Mouse (Mus musculus): ENCODE data around the gene Cyp2d11. TPM values are rescaled to one million over a fixed set of nuclear protein-coding genes. Genes with fewer than 3 reads are reported as not detected.

Gene Cyp2d11
- polyA plus RNA-seq, 1 experiment from 2014 or later, result not detected

Small RNAs within 50 kb of the gene (microRNA-seq; reads per million reads assigned to microRNA genes)
- gene Gm25990 (not detected), gene Gm27331 (not detected), gene Mir7684 (not detected)

Other genes with a start within 250 kb of the Cyp2d11 start
- 244 and 265 TPM in 2 replicates for gene Srebf2, start 246.8 kb downstream of the Cyp2d11 start, polyA plus RNA-seq (2016; fragmentation: Nextera tagmentation; extraction: Ambion mirVana)
- 0.90 and 2.4 TPM in 2 replicates for gene Shisa8, start 181.2 kb downstream of the Cyp2d11 start, polyA plus RNA-seq (2016; fragmentation: Nextera tagmentation; extraction: Ambion mirVana)
- 0.24 and 0.29 TPM in 2 replicates for gene Tnfrsf13c, start 169.7 kb downstream of the Cyp2d11 start, polyA plus RNA-seq (2016; fragmentation: Nextera tagmentation; extraction: Ambion mirVana)
- 81.3 and 86.4 TPM in 2 replicates for gene Cenpm, start 149.3 kb downstream of the Cyp2d11 start, polyA plus RNA-seq (2016; fragmentation: Nextera tagmentation; extraction: Ambion mirVana)
- gene 1500009C09Rik, start 141.6 kb downstream of the Cyp2d11 start, polyA plus RNA-seq (2016; fragmentation: Nextera tagmentation; extraction: Ambion mirVana), result 3.9 and 4.7 TPM in 2 replicates
- gene Sept3, start 119.1 kb downstream of the Cyp2d11 start, polyA plus RNA-seq (2016; fragmentation: Nextera tagmentation; extraction: Ambion mirVana), result 223 and 233 TPM in 2 replicates
- 0.14 and 0.18 TPM in 2 replicates for gene Wbp2nl, start 95.1 kb downstream of the Cyp2d11 start, polyA plus RNA-seq (2016; fragmentation: Nextera tagmentation; extraction: Ambion mirVana)
- gene Naga, start 55.1 kb downstream of the Cyp2d11 start, polyA plus RNA-seq (2016; fragmentation: Nextera tagmentation; extraction: Ambion mirVana), result 20.4 and 20.5 TPM in 2 replicates
- gene Pheta2, start 55.1 kb downstream of the Cyp2d11 start, polyA plus RNA-seq (2016; fragmentation: Nextera tagmentation; extraction: Ambion mirVana), result 3.0 and 3.6 TPM in 2 replicates
- 245 and 250 TPM in 2 replicates for gene Smdt1, start 55.1 kb downstream of the Cyp2d11 start, polyA plus RNA-seq (2016; fragmentation: Nextera tagmentation; extraction: Ambion mirVana)
- 277 and 278 TPM in 2 replicates for gene Ndufa6, start 39.7 kb downstream of the Cyp2d11 start, polyA plus RNA-seq (2016; fragmentation: Nextera tagmentation; extraction: Ambion mirVana)
- 2.1 and 2.8 TPM in 2 replicates for gene Cyp2d22, start 13.8 kb downstream of the Cyp2d11 start, polyA plus RNA-seq (2016; fragmentation: Nextera tagmentation; extraction: Ambion mirVana)
- gene Cyp2d10, start 13.2 kb upstream of the Cyp2d11 start, polyA plus RNA-seq (2016; fragmentation: Nextera tagmentation; extraction: Ambion mirVana), result not detected in 2 replicates
- not detected in 2 replicates for gene Cyp2d9, start 39.4 kb upstream of the Cyp2d11 start, polyA plus RNA-seq (2016; fragmentation: Nextera tagmentation; extraction: Ambion mirVana)
- not detected in 2 replicates for gene Cyp2d12, start 161.1 kb upstream of the Cyp2d11 start, polyA plus RNA-seq (2016; fragmentation: Nextera tagmentation; extraction: Ambion mirVana)
- gene Cyp2d34, start 226.9 kb upstream of the Cyp2d11 start, polyA plus RNA-seq (2016; fragmentation: Nextera tagmentation; extraction: Ambion mirVana), result not detected in 2 replicates